17 mouse cellular contexts compared by ENCODE assay signal in the genomic region with DNA sequence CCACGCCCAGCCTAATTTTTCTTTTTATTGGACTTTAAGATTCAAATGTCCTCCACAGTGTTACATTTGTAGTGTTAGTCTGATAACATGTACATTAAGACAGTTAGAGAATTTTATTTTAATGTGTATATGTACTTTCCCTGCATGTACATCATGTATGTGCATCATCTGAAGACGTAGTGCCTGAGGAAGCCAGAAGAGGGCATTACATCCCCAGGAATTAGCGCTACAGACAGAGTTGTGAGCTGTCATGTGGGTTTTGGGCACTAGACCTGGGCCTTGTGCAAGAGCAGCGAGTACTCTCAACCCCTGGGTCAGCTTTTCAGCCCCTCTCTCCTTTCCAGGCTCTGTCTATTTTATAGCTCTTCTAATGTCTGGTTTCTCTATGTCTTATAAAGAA.
A peak's percentile ranks its signal among the peaks of the same experiment; 100 is the strongest.
DNase-seq lines count a peak whose midpoint lies in the region; ATAC-seq and TF ChIP-seq lines count a peak whose summit lies in the region.
"Had no signal": no experiment of that assay in that cellular context is flagged by ENCODE, and none has a peak within 500 bp of the region (broad histone marks: within the 10 kb centered on the region; RNA-seq: fewer than 3 reads in every experiment).

No protein-coding gene starts in this region.

- H3K4me1 ChIP-seq in forebrain, postnatal 0 days (ENCODE audit: insufficient read depth) = no peaks in the 10 kb centered on the region
- no peaks in the 10 kb centered on the region for H3K4me1 ChIP-seq in forebrain, embryonic 11.5 days (replicated peaks; ENCODE audit: control insufficient read depth, insufficient read depth, low read length)
- H3K4me1 ChIP-seq in liver, embryonic 14.5 days (replicated peaks; ENCODE audit: control insufficient read depth in 2 of 2, insufficient read depth in 2 of 2, low read length in 1 of 2) = no peaks in the 10 kb centered on the region
- H3K4me1 ChIP-seq: heart, embryonic 12.5 days; liver, embryonic 13.5 days had no signal

- no peak for ATAC-seq in forebrain, postnatal 0 days
- ATAC-seq in forebrain, embryonic 11.5 days (replicated peaks; ENCODE audit: low FRiP score) = no peak
- no peak for ATAC-seq in liver, embryonic 14.5 days (ENCODE audit: insufficient read depth)
- ATAC-seq: forebrain, embryonic 16.5 days had no signal

- H3K27me3 ChIP-seq in forebrain, postnatal 0 days (ENCODE audit: insufficient read depth, low read length) = no peaks in the 10 kb centered on the region
- H3K27me3 ChIP-seq in forebrain, embryonic 11.5 days (ENCODE audit: control insufficient read depth, insufficient read depth, low read length) = no peaks in the 10 kb centered on the region
- H3K27me3 ChIP-seq in liver, embryonic 14.5 days (ENCODE audit: control insufficient read depth, insufficient read depth, low read length) = no peaks in the 10 kb centered on the region
- H3K27me3 ChIP-seq: heart, embryonic 12.5 days; liver, embryonic 13.5 days; midbrain, embryonic 12.5 days had no signal

- DNase-seq in forebrain, postnatal 0 days = no peak
- no peak for DNase-seq in forebrain, embryonic 11.5 days (ENCODE audit: low spot score)
- DNase-seq in liver, embryonic 14.5 days (ENCODE audit: low read depth in 3 of 3, low spot score in 3 of 3) = no peak
- DNase-seq in liver (no peak), ES-CJ7 (ENCODE audit: low read depth, low spot score) (peak; percentile 50)
- peak; percentile 20 for DNase-seq in retina, embryonic 14.5 days (ENCODE audit: low spot score)
- DNase-seq in left cerebral cortex, adult 11 months (ENCODE audit: low spot score) = no peak
- DNase-seq in adrenal gland, postnatal 25 days = no peak
- DNase-seq: adrenal gland, adult 8-10 months; cerebellum, adult 8-10 months; gastrocnemius, postnatal 14 days; heart, postnatal 36 days; kidney, postnatal 10 days; liver, embryonic 13.5 days had no signal

- WGBS in forebrain, postnatal 0 days = 93% methylated on average over 4 of the region's 4 CpGs
- 96% methylated on average over 4 of the region's 4 CpGs for WGBS in forebrain, embryonic 11.5 days
- WGBS in liver, embryonic 14.5 days (ENCODE audit: insufficient replicate concordance) = 86% methylated on average over 4 of the region's 4 CpGs

- no peak overlapping the region for H3K9ac ChIP-seq in forebrain, postnatal 0 days
- no peak overlapping the region for H3K9ac ChIP-seq in forebrain, embryonic 11.5 days (ENCODE audit: low read length)
- H3K9ac ChIP-seq in liver, embryonic 14.5 days (replicated peaks) = no peak overlapping the region
- H3K9ac ChIP-seq: heart, embryonic 12.5 days; liver, embryonic 13.5 days; midbrain, embryonic 12.5 days had no signal

- no peak overlapping the region for H3K27ac ChIP-seq in forebrain, postnatal 0 days (ENCODE audit: low read depth, low read length)
- H3K27ac ChIP-seq in forebrain, embryonic 11.5 days (ENCODE audit: low read depth, low read length) = no peak overlapping the region
- H3K27ac ChIP-seq in liver, embryonic 14.5 days = no peak overlapping the region
- H3K27ac ChIP-seq: liver, embryonic 13.5 days; midbrain, embryonic 12.5 days had no signal

- TF ChIP-seq CTCF in forebrain, postnatal 0 days (IDR thresholded peaks at IDR 0.05; ENCODE audit: low read depth) = peak; percentile 33
- peak; percentile 34 for TF ChIP-seq CTCF in liver, embryonic 14.5 days (IDR thresholded peaks at IDR 0.05; ENCODE audit: low read depth)

- no peak overlapping the region for H3K4me2 ChIP-seq in forebrain, postnatal 0 days (ENCODE audit: low read depth)
- H3K4me2 ChIP-seq in forebrain, embryonic 11.5 days (ENCODE audit: low read depth, low read length, severe bottlenecking) = no peak overlapping the region
- H3K4me2 ChIP-seq in liver, embryonic 14.5 days (ENCODE audit: low read depth) = no peak overlapping the region
- H3K4me2 ChIP-seq: heart, embryonic 12.5 days; liver, embryonic 13.5 days; midbrain, embryonic 12.5 days had no signal

- H3K9me3 ChIP-seq in forebrain, postnatal 0 days (ENCODE audit: low read length) = no peaks in the 10 kb centered on the region
- no peaks in the 10 kb centered on the region for H3K9me3 ChIP-seq in forebrain, embryonic 11.5 days (ENCODE audit: control insufficient read depth, low read length)
- no peaks in the 10 kb centered on the region for H3K9me3 ChIP-seq in liver, embryonic 14.5 days (ENCODE audit: control insufficient read depth, low read length)
- H3K9me3 ChIP-seq: heart, embryonic 12.5 days; liver, embryonic 13.5 days had no signal

- no peak overlapping the region for H3K4me3 ChIP-seq in forebrain, postnatal 0 days (ENCODE audit: low read depth, low read length)
- no peak overlapping the region for H3K4me3 ChIP-seq in forebrain, embryonic 11.5 days (ENCODE audit: low read depth, low read length)
- H3K4me3 ChIP-seq in liver, embryonic 14.5 days (ENCODE audit: insufficient read depth in 1 of 2, low read depth in 2 of 2, low read length in 2 of 2) = no peak overlapping the region
- H3K4me3 ChIP-seq: heart, embryonic 12.5 days; liver, embryonic 13.5 days; midbrain, embryonic 12.5 days had no signal

- H3K36me3 ChIP-seq in forebrain, postnatal 0 days (ENCODE audit: insufficient read depth) = peaks cover 24% of the 10 kb centered on the region
- peaks cover 11% of the 10 kb centered on the region; the same call in 1 of the 2 replicates for H3K36me3 ChIP-seq in forebrain, embryonic 11.5 days (ENCODE audit: control insufficient read depth, insufficient read depth, low read length)
- peaks cover 33% of the 10 kb centered on the region for H3K36me3 ChIP-seq in liver, embryonic 14.5 days (replicated peaks; ENCODE audit: control insufficient read depth, insufficient read depth, low read depth)

- TF ChIP-seq EP300 in liver, embryonic 14.5 days (IDR thresholded peaks at IDR 0.05; ENCODE audit: low read depth) = no peak

Comparison
In these comparisons a context has a peak if more than half of its experiments do, and no peak if none do; other contexts are left out.
1. DNase-seq: peak in ES-CJ7 (single experiment) and retina, embryonic 14.5 days (single experiment); none in forebrain, postnatal 0 days (single experiment), forebrain, embryonic 11.5 days (single experiment), liver, embryonic 14.5 days (0 of 3), liver (single experiment), left cerebral cortex, adult 11 months (single experiment) and adrenal gland, postnatal 25 days (single experiment).